Mouse (Mus musculus) heart, postnatal 0 days (tissue): ENCODE measurements around the gene Cmip.

Source experiments
- CTCF ChIP-seq: IDR thresholded peaks from 2 replicates; pipeline ENCODE4 v1.5.1; 2016; ENCODE audit warnings: antibody characterized with exemption, control low read depth, low read depth
- EP300 ChIP-seq: IDR thresholded peaks from 2 replicates; pipeline ENCODE4 v1.6.1; 2016; ENCODE audit warnings: antibody characterized with exemption, low read depth

DNA sequence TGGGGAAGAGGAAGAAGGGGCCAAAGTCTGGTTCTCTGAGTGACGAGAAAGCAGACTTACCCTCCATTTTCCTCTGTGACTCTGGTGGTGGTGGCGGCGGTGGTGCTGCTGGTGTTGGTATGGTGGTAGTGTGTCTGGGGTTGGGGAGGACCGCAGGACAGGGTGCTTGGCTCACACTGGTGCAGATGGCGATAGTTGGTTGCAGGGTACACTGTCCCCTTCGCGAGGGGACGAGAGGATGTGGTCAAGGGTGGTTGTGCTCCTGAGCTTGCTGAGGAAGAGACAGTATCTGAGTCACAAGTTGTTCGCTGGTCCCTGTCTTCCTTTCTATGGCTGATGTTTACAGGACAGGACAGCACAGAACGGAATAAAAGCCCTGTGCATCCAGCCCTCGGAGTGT lies 88.5 kb downstream of the Cmip start:
- TF ChIP-seq CTCF, result no peak
- no peak for TF ChIP-seq EP300
